Mouse (Mus musculus) spleen, postnatal 14 days (tissue): ENCODE results near the gene Pnkp.

Experiments
- DNase-seq, 2 experiments: peaks; one replicate each; pipeline ENCODE4 v3.0.0; 2021 to 2022; ENCODE audit warnings: low spot score in 2 of 2

The Pnkp gene

DNA sequence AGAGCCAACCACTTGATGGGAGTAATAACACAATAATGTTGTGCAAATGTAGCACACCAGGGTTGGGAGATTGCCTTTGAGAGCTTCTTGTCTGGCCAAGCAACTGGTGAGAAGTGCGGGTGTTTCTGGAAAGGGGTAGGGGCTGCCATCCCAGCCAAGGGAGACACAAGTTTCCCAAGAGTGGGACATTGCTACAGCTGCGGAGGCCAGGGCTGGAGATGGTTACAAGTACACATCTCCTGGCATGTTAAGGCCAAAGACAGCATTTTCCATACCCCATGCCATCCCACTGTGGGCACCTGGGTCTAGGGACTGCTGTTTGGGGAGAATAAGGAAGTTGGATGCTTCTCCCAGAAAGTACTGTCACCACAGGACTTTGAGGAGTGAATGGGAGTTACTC is 3.9 kb upstream of the Pnkp start:
- no peak for DNase-seq

DNA sequence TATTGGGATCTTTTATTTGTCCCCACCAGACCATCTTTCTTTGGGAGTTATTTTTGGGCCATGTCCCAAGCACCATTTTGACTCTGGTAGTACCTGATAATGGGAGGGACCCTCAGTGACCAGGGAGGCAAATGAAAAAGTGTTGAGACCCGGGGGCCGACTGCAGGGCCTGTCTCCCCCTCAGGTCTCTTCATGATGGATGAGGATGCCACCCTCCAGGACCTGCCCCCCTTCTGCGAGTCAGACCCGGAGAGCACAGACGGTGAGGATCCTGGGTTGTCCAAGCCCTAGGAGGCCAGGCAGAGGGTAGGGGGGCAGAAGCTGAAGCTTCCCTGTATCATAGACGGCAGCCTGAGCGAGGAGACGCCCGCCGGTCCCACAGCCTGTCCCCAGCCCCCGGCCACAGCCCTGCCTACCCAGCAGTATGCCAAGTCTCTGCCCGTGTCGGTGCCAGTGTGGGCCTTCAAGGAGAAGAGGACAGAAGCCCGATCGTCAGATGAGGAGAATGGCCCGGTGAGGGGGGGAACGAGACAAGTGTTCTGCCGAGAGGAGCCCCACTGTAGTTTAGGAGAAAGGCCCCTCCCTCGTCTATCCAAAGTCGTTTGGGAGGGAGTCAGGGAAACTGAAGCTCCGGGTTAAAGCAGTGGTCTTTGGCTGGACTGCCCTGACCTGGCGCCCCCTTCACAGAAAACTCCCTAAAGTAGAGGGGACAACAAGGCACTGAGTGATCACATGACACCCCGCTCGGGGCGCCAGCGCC is 3.2 kb upstream of the Pnkp start:
- DNase-seq = no peak

- peak; percentile 76 to 77 for DNase-seq
Measured at GRCm38 (mm10) chr7:44854356-44855031, 2.4 kb upstream of the Pnkp start.

DNA sequence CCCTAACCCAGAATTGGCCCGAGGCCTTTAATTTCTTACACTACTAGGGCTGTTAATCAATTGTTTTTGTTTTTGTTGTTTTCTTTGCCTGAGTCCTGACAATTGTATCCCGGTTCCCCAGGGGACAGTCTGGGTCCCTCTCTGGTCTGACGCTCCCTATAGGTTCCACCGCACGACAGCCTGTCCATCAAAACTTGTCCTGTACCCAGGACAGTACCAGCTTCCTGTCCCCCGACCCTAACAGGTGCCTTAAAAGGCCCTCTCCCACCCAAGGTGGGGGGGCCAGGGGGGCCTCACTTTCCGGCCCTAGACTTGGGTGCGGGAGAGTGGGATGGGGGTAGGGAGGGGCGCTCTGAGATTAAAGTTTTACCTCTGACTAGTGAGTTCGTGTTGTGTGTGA is 1.9 kb upstream of the Pnkp start:
- DNase-seq = no peak

GRCm38 (mm10) chr7:44856265-44856916 is 548 bp upstream of the Pnkp start:
- DNase-seq = no peak

DNA sequence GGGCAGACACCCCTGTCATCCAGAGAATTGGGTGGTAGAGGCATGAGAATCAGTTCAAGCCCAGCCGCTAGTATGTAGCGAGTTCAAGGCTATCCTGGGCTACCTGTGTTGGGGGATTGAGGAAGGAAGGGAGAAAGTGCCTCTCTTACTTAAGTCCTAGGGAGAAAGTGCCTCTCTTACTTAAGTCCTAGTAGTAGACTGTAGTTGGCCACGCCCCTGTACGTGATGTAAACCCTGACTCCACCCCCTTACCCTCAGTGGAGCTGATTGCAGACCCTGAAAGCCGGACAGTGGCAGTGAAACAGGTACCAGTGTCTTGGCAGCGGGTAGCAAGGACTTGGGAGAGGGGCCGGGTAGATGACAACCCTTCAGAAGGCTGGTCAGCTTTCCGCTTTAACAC is 966 bp downstream of the Pnkp start:
- peak in 1 of 2 experiments; percentile 50 for DNase-seq

DNA sequence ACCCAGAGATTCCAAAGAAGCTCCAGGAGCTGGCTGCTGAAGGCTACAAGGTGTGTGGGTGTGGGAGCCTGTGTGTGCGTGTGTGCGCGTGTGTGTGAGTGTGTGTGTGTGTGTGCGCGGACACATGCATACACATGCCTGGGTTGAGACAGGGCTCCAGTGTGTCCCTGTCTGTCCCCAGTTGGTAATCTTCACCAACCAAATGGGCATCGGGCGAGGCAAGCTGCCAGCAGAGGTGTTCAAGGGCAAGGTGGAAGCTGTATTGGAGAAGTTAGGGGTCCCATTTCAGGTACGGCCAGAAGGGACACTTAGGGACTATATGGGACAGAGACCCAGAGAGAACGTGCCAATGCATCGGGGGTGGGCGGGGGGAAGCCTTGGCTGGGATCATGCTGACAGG is 3.0 kb downstream of the Pnkp start:
- DNase-seq = no peak

- DNase-seq = peak; percentile 47 to 71
Measured at GRCm38 (mm10) chr7:44860576-44861428, 3.9 kb downstream of the Pnkp start.

DNA sequence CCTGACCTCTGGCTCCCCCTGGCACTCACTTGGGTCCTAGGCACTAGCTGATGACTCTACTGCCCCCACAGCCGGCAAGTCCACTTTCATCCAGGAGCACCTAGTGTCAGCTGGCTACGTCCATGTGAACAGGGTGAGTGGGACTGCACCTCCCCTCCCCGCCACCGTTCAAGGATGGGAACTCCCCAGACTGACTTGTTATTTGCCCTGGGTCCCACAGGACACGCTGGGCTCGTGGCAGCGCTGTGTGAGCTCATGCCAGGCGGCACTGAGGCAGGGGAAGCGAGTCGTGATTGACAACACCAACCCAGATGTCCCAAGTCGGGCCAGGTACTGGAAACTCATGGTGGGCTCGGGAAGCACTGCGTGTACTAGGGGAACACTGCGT is 4.5 kb downstream of the Pnkp start:
- no peak for DNase-seq

DNA sequence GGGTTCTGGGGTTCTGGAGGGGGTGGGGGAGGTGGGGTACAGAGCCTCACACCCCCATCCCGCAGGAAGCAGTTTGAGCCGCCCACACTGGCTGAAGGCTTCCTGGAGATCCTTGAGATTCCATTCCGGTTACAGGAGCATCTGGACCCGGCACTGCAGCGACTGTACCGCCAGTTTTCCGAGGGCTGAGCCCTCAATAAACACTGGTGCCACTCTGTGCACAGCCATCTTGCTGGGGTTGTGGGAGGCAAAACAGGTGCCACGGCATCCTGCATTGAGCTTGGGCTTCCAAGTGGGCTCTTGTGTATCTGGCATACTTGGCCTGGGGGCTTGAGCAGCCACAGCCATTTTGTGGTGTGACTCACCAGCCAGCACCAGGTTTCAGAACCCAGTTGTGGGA is 5.5 kb downstream of the Pnkp start:
- no peak for DNase-seq

DNA sequence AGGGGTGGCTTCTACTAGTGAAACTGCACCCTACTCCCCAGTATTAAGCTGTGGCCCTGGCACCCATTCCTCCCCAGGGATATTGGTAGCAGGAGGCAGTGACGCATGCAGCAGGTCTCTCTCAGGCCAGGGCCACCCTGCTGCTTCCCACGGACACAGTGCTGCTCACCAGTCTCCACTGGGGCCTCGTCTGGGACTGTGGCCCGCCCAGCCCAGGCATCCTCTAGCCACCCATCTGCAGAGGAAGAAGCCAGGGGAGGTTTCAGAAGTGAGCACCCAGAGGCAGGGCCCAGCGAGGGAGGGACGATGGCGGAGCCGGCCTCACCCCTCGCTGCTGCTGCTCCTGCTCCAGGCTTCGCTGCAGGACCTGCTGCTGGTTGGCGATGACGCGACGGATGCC is 6.3 kb downstream of the Pnkp start:
- no peak for DNase-seq

GRCm38 (mm10) chr7:44863982-44864494 is 7.1 kb downstream of the Pnkp start:
- no peak for DNase-seq

DNA sequence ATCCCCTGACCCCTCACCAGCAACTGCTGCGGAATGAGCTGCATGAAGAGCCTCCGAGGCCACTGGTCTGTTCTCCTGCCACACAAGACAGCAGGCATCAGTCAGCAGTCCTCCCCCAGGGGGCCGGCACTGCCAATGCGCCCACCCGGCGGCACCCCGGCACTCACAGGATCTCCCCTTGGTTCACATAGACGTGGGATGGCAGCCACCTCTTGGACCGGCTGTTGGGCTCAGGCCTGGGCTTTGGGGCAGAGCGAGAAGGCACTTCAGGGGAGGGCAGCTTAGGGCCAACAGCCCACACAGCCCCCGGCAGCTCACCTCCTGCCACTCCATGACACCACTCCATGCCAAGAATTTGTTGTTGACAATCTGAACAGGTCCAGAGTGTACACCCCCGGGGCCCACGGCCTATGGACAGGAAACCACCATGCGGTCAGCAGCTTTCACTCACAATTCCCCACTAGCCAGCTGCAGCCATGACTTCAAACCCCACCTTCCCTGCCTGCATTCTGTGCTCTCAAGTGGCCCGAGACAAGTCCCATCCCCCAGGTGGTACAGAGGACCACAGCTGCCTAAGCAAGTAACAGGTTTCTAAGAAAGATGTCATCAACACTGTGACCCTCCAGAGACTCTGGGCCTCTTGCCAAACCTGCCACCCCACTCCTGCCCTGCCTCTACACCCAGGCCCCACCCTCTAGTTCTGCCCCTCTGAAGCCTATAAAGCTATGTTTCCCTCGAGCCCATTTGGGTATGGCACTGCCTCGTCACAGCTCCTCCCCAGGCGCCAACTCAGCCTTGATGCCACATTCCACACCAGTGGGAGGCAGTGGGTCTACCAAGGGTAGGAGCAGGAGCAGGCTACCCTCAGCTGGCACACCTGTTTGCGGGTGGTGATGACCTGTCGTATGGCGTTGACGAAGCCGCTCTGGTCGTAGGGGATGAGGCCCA is 7.9 kb downstream of the Pnkp start:
- no peak for DNase-seq

DNA sequence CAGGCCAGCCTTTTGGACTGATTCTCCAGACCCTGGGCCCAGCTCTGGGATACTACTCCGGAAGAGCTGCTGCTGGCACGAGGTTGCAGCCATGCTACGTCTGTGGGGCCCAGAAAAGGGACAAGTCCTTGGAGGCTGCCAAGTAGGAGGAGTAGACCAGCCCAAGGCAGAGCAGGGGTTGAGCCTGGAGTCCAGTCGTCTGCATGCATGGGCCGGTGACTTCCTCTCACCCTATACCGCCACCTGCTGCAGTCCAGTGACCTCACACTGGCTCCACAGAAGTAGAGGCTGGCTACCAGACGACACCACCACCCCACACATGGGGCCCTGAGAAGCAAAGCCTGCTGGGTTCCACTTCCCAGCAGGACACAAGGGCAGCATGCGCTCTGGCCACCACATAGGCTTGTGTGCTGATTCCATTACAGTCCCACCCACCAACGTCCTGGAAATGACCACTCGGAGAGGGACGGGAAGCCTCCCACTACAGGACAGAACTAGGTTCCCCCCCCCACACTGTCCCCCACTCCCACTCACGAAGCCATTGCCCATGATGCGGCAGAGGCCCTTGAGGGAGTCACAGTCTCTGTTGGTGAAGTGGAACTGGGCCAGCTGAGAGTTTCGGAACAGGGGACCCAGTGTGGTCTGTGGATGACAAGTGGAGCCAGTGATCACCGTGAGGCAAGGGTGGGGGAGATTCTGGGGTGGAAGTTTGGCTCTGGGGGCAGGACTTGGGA is 9.5 kb downstream of the Pnkp start:
- no peak for DNase-seq

- no peak for DNase-seq
Measured at GRCm38 (mm10) chr7:44867010-44867702, 10.2 kb downstream of the Pnkp start.

DNA sequence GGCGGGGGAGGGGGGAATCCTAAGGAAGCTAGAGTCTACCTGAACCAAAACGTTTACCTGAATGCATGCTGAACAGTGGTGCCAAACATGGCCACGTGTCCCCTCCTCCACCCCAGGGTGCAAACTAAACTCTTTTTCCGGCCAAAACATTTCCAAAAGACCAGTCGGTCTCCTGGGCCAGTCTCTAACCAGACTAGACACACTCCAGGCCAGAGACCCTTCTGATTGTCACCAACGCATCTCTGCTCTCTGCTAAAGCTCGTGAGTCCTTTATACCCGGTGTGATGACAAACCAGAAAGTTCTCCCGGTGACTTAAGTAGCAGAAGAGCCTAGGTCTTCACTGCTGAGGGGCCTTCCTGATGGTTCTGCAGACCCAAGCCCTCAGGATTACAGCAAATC is 10.9 kb downstream of the Pnkp start:
- DNase-seq = no peak

DNA sequence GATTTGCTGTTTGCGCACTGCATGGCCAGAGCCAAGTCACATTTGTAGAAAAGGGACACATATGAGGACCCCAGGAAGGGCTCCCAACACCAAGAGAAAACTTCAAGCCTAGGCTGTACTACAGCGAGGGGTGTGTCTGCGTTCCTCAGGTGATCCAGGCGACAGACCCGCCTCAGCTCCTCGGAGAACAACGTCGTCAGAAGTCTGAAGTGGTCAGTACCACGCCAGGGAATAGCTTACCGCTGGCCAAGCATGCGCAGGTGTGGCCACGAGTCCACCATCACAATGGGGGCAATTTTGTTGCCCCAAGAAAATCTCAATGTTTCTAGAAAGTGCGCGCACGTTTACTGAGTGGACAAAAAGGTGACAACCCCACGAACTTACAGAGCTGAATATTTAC is 11.5 kb downstream of the Pnkp start:
- DNase-seq = no peak

- DNase-seq = no peak
Measured at GRCm38 (mm10) chr7:44868919-44869696, 12.2 kb downstream of the Pnkp start.
